Mouse (Mus musculus): ENCODE data around the gene Exosc1. TPM values are rescaled to one million over a fixed set of nuclear protein-coding genes. Genes with fewer than 3 reads are reported as not detected.

The Exosc1 gene
- total RNA-seq, 1 experiment from 2014 or later, result 22.2 TPM

- ATAC-seq (ENCODE audit: extremely low read depth, insufficient number of reproducible peaks, low FRiP score, poor library complexity, severe bottlenecking), result peak; percentile 93
Measured at GRCm38 (mm10) chr19:41895460-41896318, 37.5 kb downstream of the Exosc1 start, which contains the start of gene Rrp12. Gene Rrp12, minus strand, starts transcription at chr19:41896173.

- no peak for ATAC-seq (ENCODE audit: extremely low read depth, insufficient number of reproducible peaks, low FRiP score, poor library complexity, severe bottlenecking)
Measured at GRCm38 (mm10) chr19:41894959-41895358, 38.3 kb downstream of the Exosc1 start.

GRCm38 (mm10) chr19:41888191-41888590 lies 45.0 kb downstream of the Exosc1 start:
- no peak for ATAC-seq (ENCODE audit: extremely low read depth, insufficient number of reproducible peaks, low FRiP score, poor library complexity, severe bottlenecking)

DNA sequence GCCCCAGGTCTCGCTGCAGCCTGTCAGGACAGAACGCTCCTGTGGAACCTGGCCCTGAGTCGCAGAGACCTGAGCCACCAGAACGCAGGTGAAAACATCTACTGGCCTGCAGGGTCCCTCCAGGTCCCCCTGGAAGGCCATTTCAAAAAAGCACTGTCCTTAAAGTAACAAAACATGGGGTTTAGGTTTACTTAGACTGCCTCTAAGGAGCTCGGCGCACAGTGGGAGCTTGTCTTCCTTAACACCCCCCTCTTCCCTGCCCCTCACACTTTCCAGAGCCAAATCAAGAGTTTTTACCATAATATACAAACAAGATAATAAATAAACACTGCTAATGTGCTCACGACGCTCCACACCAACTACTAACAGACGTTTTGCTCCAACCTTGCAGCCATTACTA lies 49.3 kb downstream of the Exosc1 start:
- no peak for ATAC-seq (ENCODE audit: extremely low read depth, insufficient number of reproducible peaks, low FRiP score, poor library complexity, severe bottlenecking)

DNA sequence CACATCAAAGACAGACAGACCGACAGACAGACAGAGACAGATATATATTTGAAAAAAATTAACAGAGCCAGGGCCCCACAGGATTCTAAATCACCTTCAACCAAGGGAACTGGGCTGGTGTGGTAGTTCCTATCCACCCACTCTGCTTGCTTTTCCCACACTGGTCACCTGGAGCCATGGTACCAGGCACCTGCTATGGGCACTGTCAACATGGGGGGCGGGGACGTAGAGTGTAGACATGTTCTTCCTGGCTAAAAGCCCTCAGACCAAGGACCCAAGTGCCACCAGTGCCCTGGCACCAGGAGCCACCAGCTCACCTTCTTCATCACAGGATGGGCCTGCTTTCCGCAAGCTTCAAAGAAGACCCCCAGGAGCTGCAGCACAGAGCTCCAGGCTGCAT lies 51.4 kb downstream of the Exosc1 start:
- ATAC-seq (ENCODE audit: extremely low read depth, insufficient number of reproducible peaks, low FRiP score, poor library complexity, severe bottlenecking), result no peak

- no peak for ATAC-seq (ENCODE audit: extremely low read depth, insufficient number of reproducible peaks, low FRiP score, poor library complexity, severe bottlenecking)
Measured at GRCm38 (mm10) chr19:41874356-41874755, 58.9 kb downstream of the Exosc1 start.

Other genes with a start within 250 kb of the Exosc1 start
- gene Slit1, start 189.8 kb downstream of the Exosc1 start, total RNA-seq (2017), result 0.37 TPM in 1 of 2 replicates, not detected in the other
- gene Arhgap19, start 131.4 kb downstream of the Exosc1 start, total RNA-seq (2017), result 2.7 and 3.2 TPM in 2 replicates
- 26.8 and 31.1 TPM in 2 replicates for gene Frat1, start 103.5 kb downstream of the Exosc1 start, total RNA-seq (2017)
- 22.0 and 22.6 TPM in 2 replicates for gene Frat2, start 85.3 kb downstream of the Exosc1 start, total RNA-seq (2017)
- 6.6 and 7.4 TPM in 2 replicates for gene Rrp12, start 37.2 kb downstream of the Exosc1 start, total RNA-seq (2017)
- 96.7 and 104 TPM in 2 replicates for gene Pgam1, start 21.5 kb downstream of the Exosc1 start, total RNA-seq (2017)
- 21.6 and 24.9 TPM in 2 replicates for gene Zdhhc16, start 57 bp upstream of the Exosc1 start, total RNA-seq (2017)
- 29.8 and 45.2 TPM in 2 replicates for gene Mms19, start 47.7 kb upstream of the Exosc1 start, total RNA-seq (2017)
- gene Ubtd1, start 48.3 kb upstream of the Exosc1 start, total RNA-seq (2017), result 8.6 and 11.9 TPM in 2 replicates
- not detected in 2 replicates for gene Ankrd2, start 102.6 kb upstream of the Exosc1 start, total RNA-seq (2017)
- not detected in 2 replicates for gene Hoga1, start 112.2 kb upstream of the Exosc1 start, total RNA-seq (2017)
- gene 4933411K16Rik, start 118.8 kb upstream of the Exosc1 start, total RNA-seq (2017), result not detected in 2 replicates
- gene Morn4, start 152.9 kb upstream of the Exosc1 start, total RNA-seq (2017), result not detected in 2 replicates
- gene Pi4k2a, start 157.0 kb upstream of the Exosc1 start, total RNA-seq (2017), result 13.3 and 13.4 TPM in 2 replicates
- gene Avpi1, start 195.6 kb upstream of the Exosc1 start, total RNA-seq (2017), result 0.35 and 3.2 TPM in 2 replicates
- gene Marveld1, start 214.0 kb upstream of the Exosc1 start, total RNA-seq (2017), result 1.3 and 2.0 TPM in 2 replicates
- 103 and 104 TPM in 2 replicates for gene Zfyve27, start 230.5 kb upstream of the Exosc1 start, total RNA-seq (2017)

Data from neutrophil, adult 5-6 weeks (primary cell).